Mouse (Mus musculus) heart, postnatal 0 days (tissue): ENCODE results near the gene Osbpl8.

Experiments
- CTCF ChIP-seq: IDR thresholded peaks from 2 replicates; pipeline ENCODE4 v1.5.1; 2016; ENCODE audit warnings: antibody characterized with exemption, control low read depth, low read depth
- EP300 ChIP-seq: IDR thresholded peaks from 2 replicates; pipeline ENCODE4 v1.6.1; 2016; ENCODE audit warnings: antibody characterized with exemption, low read depth

DNA sequence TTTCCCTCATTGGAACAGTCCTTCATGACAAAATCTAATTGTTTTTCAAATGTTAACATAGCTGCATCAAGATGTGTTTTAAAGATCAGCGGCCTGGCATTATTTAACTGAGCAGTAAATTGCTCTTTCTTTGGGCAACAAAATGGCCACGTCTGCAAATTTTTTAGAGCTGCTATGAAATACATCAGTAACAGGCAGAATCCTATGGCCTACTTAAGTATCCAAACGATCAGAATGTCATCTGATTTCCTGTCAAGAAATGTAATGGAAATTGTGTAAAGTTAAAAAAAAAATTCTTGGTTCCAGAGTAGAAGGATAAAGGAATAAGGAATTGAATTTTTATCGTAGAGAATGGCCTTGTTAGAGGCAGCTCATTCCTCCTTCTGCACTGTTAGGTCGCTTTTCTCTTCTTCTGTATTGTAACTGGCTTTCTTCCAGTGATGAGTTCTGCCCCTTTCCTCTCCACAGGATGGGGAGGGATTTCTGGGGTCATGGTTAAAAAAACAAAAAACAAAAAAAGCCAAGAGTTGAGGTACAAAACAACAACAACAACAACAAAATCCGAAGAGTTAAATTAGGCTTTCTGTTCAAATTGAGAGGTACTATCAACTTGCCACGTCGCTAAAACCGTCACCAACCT lies 831 bp upstream of the Osbpl8 start:
- TF ChIP-seq CTCF, result no peak
- TF ChIP-seq EP300, result no peak
